Mouse (Mus musculus) urinary bladder, postnatal 25 days (tissue): Measurements from ENCODE around the gene Dapk3.
"Not testable (repeated sequence)": the region's sequence is repeated elsewhere in the genome, so short reads cannot be mapped to it uniquely, and the experiment has no call there.

Experiments
- DNase-seq: peaks from one replicate; pipeline ENCODE4 v3.0.0; 2022; ENCODE audit warnings: low spot score

The Dapk3 gene

GRCm38 (mm10) chr10:81178927-81179326 lies 3.9 kb upstream of the Dapk3 start:
- DNase-seq = no peak

GRCm38 (mm10) chr10:81179451-81180342 lies 3.1 kb upstream of the Dapk3 start:
- no peak for DNase-seq

GRCm38 (mm10) chr10:81180946-81181345 lies 1.9 kb upstream of the Dapk3 start:
- DNase-seq = no peak

GRCm38 (mm10) chr10:81181860-81182259 lies 945 bp upstream of the Dapk3 start:
- not testable (repeated sequence) for DNase-seq

GRCm38 (mm10) chr10:81183805-81184204 lies 1.0 kb downstream of the Dapk3 start, which contains the start of gene 4930442H23Rik:
Gene 4930442H23Rik (minus strand): TSS chr10:81183849.
- no peak for DNase-seq

GRCm38 (mm10) chr10:81184765-81185164 lies 2.0 kb downstream of the Dapk3 start:
- DNase-seq = no peak

GRCm38 (mm10) chr10:81187161-81187560 lies 4.4 kb downstream of the Dapk3 start:
- DNase-seq = no peak

- DNase-seq = no peak
These were observed 7.0 kb downstream of the Dapk3 start for GRCm38 (mm10) chr10:81189821-81190220.

- DNase-seq = no peak
These were observed 7.6 kb downstream of the Dapk3 start for GRCm38 (mm10) chr10:81190236-81190911.

- no peak for DNase-seq
These were observed 8.1 kb downstream of the Dapk3 start for GRCm38 (mm10) chr10:81190912-81191321.

GRCm38 (mm10) chr10:81191342-81191982 lies 8.7 kb downstream of the Dapk3 start:
- no peak for DNase-seq

GRCm38 (mm10) chr10:81192270-81192967 lies 9.6 kb downstream of the Dapk3 start:
- DNase-seq = peak; percentile 75

GRCm38 (mm10) chr10:81192968-81193501 lies 10.2 kb downstream of the Dapk3 start:
- no peak for DNase-seq

GRCm38 (mm10) chr10:81193991-81194774 lies 11.4 kb downstream of the Dapk3 start:
- no peak for DNase-seq

- no peak for DNase-seq
These were observed 12.5 kb downstream of the Dapk3 start for GRCm38 (mm10) chr10:81195300-81195699.

GRCm38 (mm10) chr10:81196470-81197065 lies 13.8 kb downstream of the Dapk3 start:
- DNase-seq = no peak

- no peak for DNase-seq
These were observed 14.5 kb downstream of the Dapk3 start for GRCm38 (mm10) chr10:81197305-81197704.

GRCm38 (mm10) chr10:81198230-81198629 lies 15.4 kb downstream of the Dapk3 start:
- DNase-seq = no peak

GRCm38 (mm10) chr10:81198990-81199389 lies 16.2 kb downstream of the Dapk3 start:
- DNase-seq = no peak

- no peak for DNase-seq
These were observed 17.3 kb downstream of the Dapk3 start for GRCm38 (mm10) chr10:81200141-81200540.
